Mouse (Mus musculus) cortical plate, adult 2 months (tissue): ENCODE measurements around the gene Cbx3. TPM values are rescaled to one million over a fixed set of nuclear protein-coding genes. Genes with fewer than 3 reads are reported as not detected.

Experiments used
- H3K27ac ChIP-seq: fragments of 200-500 bp; 2 replicates; pipeline ENCODE4 v1.5.1; 2012; ENCODE audit warnings: low read length, control low read depth, inconsistent platforms; ENCODE audit not compliant: insufficient read depth
- H3K4me1 ChIP-seq: fragments of 200-500 bp; 2 replicates; pipeline ENCODE4 v1.6.1; 2011; ENCODE audit warnings: low read length; ENCODE audit not compliant: control insufficient read depth, insufficient read depth
- H3K4me3 ChIP-seq: fragments of 200-500 bp; 2 replicates; pipeline ENCODE4 v1.5.1; 2011; ENCODE audit warnings: mild to moderate bottlenecking, low read length, control low read depth; ENCODE audit not compliant: insufficient read depth
- CTCF ChIP-seq: fragments of 200-500 bp; IDR thresholded peaks from 2 replicates; pipeline ENCODE4 v1.5.1; 2011; ENCODE audit warnings: mild to moderate bottlenecking, control low read depth, low read length; ENCODE audit not compliant: insufficient read depth; ENCODE audit errors: extremely low read depth
- POLR2A ChIP-seq: fragments of 200-500 bp; IDR thresholded peaks from 2 replicates; pipeline ENCODE4 v1.6.1; 2011; ENCODE audit warnings: mild to moderate bottlenecking, low read length, control low read depth; ENCODE audit not compliant: insufficient read depth; ENCODE audit errors: extremely low read depth
- polyA plus RNA-seq: library from polyadenylated mRNA; depleted of rRNA; stranded (reverse); fragments of >200 nt; gene quantifications from 2 replicates; pipeline ENCODE4 v1.2.3, GENCODE M21; 2012

Cbx3 gene
- polyA plus RNA-seq, 1 experiment = 81.3 TPM

DNA sequence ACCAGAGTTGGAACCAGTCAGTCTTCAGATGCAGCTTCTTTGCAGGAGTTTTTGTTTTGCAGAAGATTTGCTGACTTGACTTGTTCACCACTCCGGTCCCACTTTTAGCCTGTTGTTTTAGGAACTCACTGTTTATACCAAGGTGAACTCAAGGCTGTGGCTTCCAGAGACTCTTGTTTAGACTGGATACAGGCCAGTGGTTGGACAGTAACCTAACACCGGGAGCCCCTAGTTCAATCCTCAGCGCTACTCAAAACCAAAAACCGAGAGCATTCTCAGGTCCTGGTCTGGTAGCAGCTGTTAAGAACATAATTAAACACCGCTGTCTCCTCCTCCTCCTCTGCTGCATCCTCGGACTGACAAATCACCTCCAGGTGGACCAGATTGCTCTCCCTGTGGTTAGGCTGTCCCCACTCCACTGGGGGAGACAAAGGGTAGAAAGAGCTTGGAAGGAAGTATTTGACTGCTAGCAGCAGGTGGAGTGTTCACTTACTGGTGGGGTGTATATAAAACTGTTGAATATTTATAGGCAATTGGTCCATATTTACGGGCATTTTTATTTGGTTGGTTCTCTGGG, 17.1 kb upstream of the Cbx3 start:
- no peaks in the 10 kb centered on the region; the same call in 1 of the 2 replicates for H3K4me1 ChIP-seq
- no peak overlapping the region for H3K27ac ChIP-seq
- TF ChIP-seq POLR2A = no peak
- no peak for TF ChIP-seq CTCF
- H3K4me3 ChIP-seq = no peak overlapping the region

DNA sequence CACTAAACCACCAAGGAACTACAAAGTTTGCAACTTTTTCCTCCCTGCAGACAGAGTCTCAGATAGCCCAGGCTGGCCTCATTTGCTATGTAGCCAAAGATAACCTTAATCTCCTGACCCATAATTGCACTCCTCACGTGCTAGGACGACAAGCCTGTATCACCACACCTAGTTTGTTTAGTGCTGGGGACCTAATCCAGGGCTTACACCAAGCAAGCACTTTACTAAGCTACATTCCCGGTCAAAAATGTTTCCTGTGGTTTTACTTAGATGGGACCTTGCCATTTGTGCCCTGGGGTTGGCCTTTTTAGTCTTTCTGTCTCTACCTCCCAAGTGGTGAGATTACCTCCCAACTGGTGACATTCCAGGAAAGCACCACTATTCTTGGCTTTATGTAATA, 15.2 kb upstream of the Cbx3 start:
- no peaks in the 10 kb centered on the region; the same call in 1 of the 2 replicates for H3K4me1 ChIP-seq
- TF ChIP-seq POLR2A = no peak
- no peak for TF ChIP-seq CTCF

DNA sequence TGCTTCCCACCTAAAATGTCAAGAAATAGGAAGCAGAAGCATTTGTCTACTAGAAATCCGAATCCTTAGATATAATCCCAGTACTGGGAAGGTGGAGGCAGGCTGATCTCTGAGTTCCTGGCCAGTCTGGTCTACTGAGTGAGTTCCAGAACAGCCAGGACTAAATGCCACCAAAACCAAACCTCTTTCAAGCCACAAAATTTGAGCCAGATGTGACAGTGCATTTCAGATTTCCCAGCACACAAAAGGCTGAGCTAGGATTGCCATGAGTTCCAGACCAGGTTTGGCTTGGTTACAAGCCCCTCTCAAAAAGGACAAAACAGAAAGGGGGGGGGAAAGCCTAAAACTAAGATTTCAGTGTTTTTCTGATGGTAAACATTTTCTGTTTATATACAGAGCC, 14.0 kb upstream of the Cbx3 start:
- H3K4me3 ChIP-seq = no peak overlapping the region
- H3K4me1 ChIP-seq = no peaks in the 10 kb centered on the region; the same call in 1 of the 2 replicates
- no peak overlapping the region for H3K27ac ChIP-seq
- TF ChIP-seq POLR2A = no peak
- TF ChIP-seq CTCF = no peak

More for the DNA sequence above, 15.2 kb upstream of the Cbx3 start:
- H3K4me3 ChIP-seq = no peak overlapping the region
- H3K27ac ChIP-seq = no peak overlapping the region

DNA sequence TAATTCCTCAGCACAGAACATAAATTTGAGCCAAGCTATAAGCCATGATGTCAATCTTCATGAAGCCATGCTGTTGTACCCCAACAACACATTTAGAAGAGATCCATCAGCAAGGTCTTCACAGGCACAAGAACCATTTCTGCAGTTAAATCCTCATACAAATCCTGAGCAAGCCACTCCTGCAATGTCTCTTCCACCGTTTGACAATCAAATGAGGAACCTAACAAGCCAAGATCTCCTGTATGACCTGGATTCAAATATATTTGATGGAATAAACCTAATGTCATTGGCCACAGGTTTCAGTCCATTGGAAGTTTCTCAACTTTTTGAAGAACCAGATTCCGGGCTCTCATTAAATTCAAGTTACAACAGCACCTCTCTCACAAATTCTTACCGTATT, 12.9 kb upstream of the Cbx3 start:
- H3K4me1 ChIP-seq = no peaks in the 10 kb centered on the region; the same call in 1 of the 2 replicates
- no peak for TF ChIP-seq CTCF
- no peak; the same call in 1 of the 2 replicates for TF ChIP-seq POLR2A
- no peak overlapping the region for H3K4me3 ChIP-seq
- H3K27ac ChIP-seq = no peak overlapping the region

DNA sequence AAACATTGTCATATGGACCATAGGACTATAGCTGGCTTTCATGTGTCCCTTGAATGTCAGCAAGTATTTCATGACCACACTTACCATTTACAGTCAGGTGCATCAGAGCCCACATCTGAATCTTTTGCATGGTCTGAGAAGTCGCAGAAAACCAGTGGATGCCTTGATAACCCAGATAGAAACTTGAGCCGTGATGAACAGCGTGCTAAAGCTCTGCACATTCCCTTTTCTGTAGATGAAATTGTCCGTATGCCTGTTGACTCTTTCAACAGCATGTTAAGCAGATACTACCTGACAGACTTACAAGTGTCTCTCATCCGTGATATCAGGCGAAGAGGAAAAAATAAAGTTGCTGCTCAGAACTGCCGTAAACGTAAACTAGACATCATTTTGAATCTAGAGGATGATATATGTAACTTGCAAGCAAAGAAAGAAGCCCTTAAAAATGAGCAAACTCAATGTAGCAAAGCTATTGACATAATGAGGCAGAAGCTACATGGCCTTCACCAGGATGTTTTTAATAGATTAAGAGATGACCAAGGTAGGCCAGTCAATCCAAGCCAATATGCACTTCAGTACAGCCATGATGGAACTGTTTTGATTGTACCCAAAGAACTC, 12.3 kb upstream of the Cbx3 start:
- TF ChIP-seq POLR2A (no peak), CTCF (no peak)
- Histone ChIP-seq H3K27ac (no peak overlapping the region), H3K4me3 (no peak overlapping the region), H3K4me1 (no peaks in the 10 kb centered on the region; the same call in 1 of the 2 replicates)

DNA sequence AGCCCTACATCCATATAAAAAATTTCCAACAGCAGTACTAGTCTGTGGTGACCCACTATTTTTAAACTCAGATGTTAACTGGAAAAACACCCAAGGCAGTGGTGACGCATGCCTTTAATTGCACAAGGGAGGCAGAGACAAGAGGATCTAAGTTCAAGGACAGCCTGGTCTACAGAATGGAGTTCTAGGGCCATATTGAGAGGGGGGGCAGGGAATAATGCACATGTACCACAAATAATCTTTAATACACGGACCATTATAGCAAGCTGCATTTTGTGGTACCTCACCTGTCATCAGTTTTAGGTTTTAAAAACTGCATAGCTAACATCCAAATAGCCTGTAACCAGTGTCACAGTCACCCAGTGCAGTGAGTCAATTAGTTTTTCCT, 11.2 kb upstream of the Cbx3 start:
- H3K27ac ChIP-seq = no peak overlapping the region
- no peaks in the 10 kb centered on the region; the same call in 1 of the 2 replicates for H3K4me1 ChIP-seq
- no peak for TF ChIP-seq CTCF
- no peak for TF ChIP-seq POLR2A
- H3K4me3 ChIP-seq = no peak overlapping the region

DNA sequence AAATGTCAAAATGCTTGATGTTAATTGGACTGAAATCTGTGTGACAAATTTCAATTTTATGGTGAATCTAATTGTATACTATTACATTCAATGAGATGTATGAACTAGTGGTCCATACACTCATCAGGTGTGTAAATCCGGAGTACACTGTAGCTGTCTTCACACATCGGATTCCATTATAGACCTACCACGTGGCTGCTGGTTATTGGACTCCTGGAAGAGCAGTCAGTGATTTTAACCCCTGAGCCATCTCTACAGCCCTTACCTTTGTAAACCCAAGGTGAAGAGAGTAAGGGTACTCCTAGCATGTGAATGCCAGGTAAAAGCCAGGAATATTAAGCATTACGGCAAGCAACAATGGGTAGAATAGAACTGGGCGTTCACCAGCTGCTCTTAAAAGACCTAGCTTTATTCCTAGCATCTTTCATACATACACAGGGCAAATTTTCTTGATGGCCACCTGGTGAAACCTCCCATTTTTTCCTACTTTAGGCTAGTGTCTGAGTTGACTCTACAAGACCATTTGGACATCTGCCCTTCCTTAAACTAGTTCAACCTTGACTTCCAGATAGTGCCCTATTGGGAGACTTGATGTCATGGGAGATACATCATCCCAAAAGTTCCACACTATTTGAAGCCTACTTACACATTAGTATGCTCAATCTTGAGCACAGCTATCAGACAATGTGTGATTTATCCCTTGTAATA, 10.7 kb upstream of the Cbx3 start:
- Histone ChIP-seq H3K27ac (no peak overlapping the region), H3K4me3 (no peak overlapping the region), H3K4me1 (no peaks in the 10 kb centered on the region)
- TF ChIP-seq POLR2A = no peak
- TF ChIP-seq CTCF = no peak

DNA sequence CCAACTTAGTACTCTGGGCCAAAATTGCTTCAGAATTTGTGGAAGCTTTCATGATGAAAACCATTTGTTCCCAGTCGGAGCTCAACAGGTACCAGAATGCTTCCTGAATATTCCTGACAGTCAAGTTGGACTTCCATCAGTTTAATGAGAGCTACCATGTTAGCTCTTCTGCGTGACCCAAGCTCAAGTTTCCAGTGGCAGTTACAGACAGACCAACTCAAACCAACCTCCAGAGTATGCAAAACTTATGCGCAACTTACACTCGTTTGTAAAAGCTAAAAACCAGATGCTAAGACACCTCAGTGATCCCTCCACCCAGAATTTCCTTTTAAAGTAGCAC, 10.2 kb upstream of the Cbx3 start:
- Histone ChIP-seq H3K4me3 (no peak overlapping the region), H3K4me1 (no peaks in the 10 kb centered on the region), H3K27ac (no peak overlapping the region)
- no peak for TF ChIP-seq POLR2A
- TF ChIP-seq CTCF = no peak

DNA sequence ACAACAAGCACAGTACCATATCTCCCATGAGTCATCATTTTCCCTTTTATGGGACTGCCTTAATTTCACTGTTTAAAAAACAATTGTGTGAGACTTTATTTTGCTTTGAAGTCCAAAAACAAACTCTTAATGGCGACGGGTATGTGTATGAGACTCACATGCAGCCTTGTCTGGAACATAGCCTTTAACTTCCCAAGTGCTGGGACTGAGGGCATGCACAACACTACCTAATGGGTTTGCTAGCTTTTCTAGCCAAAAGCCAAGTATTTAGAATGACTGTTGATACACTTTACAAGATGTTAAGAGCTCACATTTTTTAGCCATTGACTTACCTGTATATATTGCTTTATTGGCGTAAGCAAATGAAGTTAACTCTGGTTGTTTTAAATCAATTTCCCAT, 9.8 kb upstream of the Cbx3 start:
- Histone ChIP-seq H3K4me3 (no peak overlapping the region), H3K27ac (no peak overlapping the region), H3K4me1 (no peaks in the 10 kb centered on the region)
- TF ChIP-seq POLR2A (no peak), CTCF (no peak)

DNA sequence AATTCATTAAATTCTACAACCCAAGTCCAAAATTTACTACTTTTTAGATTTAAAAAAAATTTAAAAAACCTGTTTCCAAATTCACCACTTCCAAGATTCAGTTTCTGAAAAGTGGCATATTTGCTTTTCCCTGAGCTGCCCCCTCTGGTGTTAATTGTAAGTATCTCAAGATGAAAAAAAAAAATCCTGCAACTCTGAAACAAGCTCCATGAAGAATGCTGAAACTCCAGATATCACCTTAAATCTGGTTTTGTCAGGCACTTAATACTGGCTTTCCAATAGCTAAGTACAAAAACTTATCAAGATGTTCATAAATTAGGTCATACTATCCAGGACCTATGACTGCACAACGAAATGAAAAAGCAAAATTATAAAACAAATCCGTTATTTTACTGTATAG, 2.5 kb upstream of the Cbx3 start:
- Histone ChIP-seq H3K4me3 (peak overlapping the region; percentile 66; the same call in 1 of the 2 replicates), H3K4me1 (peaks cover 3% of the 10 kb centered on the region), H3K27ac (no peak overlapping the region)
- TF ChIP-seq POLR2A = no peak
- no peak for TF ChIP-seq CTCF
